Mouse (Mus musculus): ENCODE data around the gene 3110001I22Rik.

Gene 3110001I22Rik

GRCm38 (mm10) chr16:13727811-13728335 lies 56.1 kb downstream of the 3110001I22Rik start:
- DNase-seq = no peak
